Mouse (Mus musculus) spleen, adult 18-20 months (tissue): ENCODE results near the gene Fat1.
"Not testable (repeated sequence)": the region's sequence is repeated elsewhere in the genome, so short reads cannot be mapped to it uniquely, and the experiment has no call there.

Experiments
- DNase-seq, 2 experiments: peaks; one replicate each; pipeline ENCODE4 v3.0.0; 2022; ENCODE audit warnings: mixed read lengths in 2 of 2

Gene Fat1

DNA sequence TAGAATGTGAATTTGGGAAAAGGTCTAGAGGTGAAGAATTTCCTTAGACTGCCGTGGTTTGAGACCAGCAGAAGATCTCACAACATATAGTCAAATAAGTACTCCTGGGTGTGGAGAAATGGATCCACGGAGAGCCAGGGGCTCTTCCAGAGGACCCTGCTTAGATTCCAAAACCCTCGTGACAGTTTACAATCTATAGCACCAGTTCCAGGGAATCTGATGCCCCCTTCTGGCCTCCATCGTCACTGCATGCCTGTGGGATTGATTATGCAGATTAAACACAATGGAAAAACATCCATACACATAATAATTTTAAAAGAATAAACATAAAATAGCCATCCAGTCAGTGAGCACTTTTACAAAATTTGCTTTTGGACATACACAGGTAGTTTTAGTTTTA, 75.4 kb downstream of the Fat1 start:
- no peak for DNase-seq

DNA sequence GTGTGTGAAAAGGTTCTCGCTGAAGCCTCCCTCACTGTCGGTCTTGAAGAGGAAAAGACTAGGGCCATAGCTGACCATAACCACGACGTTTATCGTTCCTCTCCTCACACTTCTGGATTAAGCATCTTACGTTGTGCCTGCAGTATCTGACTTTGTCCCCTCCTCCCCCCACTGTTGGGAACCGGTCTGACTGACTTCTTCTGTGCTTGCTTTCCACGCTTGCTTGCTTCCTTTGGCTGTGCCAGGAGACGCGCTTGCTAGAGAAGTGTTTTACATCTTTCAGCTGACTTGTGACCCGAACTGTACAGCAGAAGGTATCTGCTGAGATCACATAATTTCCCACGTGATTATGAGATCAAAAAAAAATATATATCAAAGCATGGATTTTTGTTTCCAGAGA, 76.5 kb downstream of the Fat1 start:
- DNase-seq, result no peak

DNA sequence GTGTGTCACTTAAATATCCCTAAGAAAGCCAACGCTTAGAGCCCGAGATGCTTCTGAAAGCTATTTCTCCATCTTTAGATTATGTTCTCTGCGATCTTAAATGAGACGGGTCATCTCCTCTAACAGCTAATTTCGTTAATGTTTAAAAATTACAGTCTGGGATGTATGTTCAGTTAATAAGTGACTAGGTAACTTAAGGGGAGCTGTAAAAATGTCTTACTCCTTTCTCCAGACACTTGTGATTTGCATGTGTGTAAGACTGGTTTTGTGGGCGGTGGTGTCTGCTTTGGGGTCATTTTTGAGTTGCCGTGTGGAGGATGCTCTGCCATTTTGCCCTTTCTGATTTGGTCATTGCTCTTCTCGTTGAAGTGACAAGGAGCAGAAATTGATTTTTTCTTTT, 78.6 kb downstream of the Fat1 start:
- DNase-seq, result no peak

DNA sequence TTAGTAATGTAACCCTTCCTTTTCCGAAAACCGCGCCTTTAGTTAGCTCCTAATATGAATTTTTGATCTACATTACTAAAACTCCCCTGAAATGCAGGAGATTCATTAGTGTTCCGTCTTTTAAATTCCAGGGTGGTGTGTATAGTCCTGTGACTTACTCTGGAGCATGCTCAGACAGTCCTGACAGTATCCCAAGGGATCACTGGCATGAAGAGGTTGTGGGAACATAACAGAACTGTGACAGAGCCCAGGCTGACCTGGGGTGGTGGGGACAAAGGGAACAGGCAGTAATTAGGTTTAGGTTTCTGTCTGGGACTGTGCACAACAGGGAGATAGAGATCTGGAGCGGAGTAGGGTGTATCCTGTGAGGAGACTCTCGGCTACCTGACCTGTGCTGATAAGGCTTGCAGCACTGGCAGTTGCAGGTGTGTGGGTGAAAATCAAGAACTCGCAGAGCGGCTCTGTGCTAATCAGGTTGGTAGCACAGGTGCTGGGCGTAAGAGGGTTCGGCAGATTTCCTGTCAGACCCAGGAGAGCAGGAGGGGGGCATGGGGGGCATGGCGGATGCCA, 79.3 kb downstream of the Fat1 start:
- DNase-seq, result no peak

DNA sequence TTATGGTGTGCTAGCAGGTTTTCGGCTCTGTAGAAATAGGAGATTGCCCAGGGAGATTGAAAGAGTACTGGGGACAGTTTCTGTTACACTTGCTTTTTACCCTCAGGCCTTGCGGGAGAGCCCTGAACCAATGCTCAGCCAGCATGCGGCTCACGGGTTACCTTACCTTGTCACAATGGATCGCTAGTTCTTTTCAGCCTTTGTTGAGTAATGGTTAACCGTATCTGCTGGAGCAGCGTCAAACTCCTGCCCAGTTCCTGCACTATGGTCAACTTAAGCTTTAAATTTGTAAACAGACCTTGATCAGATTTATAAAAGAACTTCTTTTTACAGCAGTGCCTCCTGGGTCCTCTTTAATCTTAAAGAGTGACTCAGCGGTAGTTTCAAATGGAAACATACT, 80.6 kb downstream of the Fat1 start:
- no peak for DNase-seq

DNA sequence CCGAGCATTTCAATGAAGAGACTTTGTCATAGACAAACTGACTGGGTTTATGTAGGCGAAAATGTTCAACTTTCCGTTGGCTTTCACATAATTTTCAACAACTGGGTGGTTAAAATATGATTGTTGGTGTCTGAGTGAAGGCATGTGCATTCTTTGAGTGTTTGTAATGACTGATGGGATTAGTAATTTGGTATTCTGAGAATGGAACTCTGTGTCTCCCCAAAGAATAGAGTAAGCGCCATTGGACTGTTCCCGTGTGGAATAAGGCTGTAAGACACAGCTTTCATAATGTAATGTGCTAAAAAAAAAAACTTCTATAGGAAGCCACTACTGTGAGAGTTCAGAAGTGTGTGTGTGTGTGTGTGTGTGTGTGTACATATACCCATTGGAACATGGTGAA, 84.0 kb downstream of the Fat1 start:
- DNase-seq, result no peak

DNA sequence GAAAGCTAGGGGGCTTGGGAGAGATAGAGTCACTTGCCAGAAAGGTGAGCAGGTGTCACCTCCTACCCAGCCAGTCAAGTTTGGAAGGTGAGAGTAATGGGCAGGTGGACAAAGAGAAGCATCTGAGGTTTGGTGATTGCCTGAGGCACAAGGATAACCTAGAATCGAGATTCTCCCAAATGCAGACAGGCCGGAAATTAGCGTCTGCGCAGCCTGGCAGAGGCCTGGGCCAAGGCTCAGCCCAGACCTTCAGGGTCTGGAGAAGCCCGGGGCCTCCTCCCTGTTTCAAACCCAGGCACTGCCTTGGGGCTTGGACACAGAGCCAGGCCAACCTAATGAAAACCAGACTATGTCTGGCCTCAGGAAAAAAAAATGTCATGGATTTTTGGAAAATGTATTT, 85.9 kb downstream of the Fat1 start:
- DNase-seq, result no peak

DNA sequence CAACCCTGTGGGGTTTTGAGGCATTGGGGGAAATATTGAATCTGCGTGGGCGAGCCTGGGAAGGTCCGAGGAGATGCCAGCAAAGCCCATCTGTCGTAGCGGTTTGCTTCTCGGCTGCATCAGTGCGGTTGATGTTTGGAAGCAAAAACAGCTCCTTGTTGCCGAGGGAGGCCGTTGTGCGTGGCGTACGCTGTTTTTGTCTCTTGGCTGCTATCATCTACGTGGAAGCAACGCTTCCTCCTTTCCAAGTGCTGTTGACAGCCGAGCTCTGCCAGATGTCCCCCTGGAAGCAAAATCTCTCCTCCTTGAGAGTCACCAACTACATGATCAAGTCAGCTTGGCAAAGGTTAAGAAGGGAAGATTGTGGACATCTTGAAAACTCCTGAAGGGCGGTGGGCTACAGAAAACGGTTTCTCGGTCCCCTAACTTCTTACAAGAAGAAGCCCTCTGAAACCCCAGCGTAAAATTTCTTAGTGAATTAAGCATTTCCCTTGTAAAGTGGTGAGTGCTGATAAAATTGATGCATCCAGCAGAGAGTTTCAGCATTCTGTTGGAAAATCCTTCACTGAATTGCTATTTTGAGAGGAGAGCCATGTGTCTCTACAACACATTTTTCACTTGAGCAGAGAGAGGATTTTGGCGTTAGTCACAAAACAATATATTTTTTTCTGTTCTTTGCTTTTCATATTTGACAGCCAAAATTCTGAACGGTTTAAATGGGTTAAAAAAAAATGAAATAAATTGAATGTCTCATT, 86.8 kb downstream of the Fat1 start:
- DNase-seq, result no peak

DNA sequence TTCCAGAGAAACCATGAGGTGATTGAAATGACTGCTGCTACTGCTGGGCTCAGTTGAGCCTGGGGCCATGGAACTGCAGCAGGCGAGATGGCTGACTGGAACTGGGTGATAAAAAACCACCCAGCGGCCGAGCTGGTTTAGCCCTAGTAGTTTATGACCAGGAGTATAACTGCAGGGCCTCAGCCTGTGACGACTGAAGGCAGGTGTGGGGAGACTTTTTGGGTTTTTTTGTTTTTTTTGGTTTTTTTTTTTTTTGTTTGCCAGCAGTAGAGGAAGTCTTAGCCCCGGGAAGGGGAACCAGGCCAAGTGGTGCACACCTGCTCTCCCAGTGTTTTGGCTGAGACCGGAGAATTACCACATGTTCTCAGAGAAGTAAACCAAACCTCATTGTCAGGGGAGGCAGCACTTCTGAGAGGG, 92.8 kb downstream of the Fat1 start:
- no peak for DNase-seq

DNA sequence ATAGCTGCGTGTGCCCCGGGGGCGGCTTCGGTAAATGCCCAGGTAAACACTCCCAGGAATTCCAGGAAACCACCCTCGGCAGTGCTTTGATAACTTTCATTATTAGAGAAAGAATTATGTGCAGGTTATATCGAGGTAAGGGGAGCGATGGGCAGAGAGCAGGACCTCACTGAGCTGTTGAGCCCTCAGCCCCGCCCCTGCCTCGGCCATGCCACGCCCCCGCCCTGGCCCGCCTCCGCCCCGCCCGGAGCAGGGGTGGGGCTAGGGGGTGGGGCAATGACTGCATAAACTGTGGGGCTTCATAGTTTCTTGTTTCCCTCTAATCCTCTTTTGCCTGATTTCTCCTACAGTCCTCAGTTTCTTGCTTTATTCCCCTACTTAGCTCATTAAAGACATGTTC, 103.1 kb downstream of the Fat1 start:
- no peak for DNase-seq

DNA sequence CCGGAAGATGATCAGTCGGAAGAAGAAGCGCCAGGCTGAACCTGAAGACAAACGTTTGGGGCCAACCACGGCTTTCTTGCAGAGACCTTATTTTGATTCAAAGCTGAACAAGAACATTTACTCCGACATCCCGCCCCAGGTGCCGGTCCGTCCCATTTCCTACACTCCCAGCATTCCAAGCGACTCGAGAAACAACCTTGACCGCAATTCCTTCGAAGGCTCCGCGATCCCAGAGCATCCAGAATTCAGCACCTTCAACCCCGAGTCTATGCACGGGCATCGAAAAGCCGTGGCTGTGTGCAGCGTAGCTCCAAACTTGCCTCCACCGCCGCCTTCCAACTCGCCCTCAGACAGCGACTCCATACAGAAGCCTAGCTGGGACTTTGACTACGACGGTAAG, 108.9 kb downstream of the Fat1 start:
- no peak for DNase-seq

DNA sequence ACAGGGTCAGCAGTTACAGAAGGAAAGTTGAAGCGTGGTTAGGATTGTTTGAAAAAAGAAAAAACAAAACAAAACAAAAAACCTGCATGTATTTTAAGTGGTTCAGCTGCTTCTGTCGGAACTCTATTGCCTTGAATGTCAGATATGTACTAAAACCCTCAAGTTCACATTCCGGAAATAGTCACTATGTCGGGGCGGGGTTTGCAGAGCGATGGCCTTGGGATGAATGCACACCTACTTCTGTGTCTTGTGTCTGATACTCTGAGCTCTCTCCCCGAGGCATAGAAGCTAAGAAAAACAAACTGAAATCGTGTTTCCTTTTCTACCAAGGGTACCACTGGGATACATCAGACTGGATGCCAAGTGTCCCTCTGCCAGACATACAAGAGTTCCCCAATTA, 115.2 kb downstream of the Fat1 start:
- no peak for DNase-seq

DNA sequence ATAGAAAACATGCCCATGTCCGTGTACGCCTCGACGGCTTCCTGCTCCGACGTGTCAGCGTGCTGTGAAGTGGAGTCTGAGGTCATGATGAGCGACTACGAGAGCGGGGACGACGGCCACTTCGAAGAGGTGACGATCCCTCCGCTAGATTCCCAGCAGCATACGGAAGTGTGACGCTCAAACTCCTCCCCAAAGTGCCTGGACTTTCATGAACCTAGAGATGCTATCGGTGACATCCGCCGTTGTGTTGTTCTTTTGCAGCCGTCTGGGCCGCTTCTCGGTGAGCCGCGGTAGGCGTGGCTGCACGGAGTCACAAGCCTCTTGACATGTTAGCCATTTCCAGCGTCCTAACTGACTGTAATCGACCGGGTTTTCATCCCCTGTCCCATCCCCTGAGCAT, 116.0 kb downstream of the Fat1 start:
- no peak for DNase-seq

DNA sequence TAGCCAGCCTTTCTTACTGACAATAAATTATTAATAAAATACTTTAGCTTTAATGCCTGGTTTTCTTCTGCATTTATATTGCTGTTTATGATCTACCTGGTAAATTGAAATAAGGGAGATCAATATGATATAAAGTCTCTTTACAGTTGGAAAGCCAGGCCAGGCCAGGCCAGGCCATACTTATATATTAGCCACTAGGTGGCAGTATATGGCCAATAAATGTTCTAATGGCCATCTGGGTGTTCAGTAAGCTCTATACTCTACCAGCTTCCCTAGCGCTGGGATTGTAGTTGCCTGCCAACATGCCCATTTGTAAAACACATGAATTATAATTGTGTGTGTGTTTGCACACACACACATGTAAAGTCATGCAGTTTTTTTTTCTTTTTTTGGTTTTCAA, 117.0 kb downstream of the Fat1 start:
- DNase-seq, result no peak

DNA sequence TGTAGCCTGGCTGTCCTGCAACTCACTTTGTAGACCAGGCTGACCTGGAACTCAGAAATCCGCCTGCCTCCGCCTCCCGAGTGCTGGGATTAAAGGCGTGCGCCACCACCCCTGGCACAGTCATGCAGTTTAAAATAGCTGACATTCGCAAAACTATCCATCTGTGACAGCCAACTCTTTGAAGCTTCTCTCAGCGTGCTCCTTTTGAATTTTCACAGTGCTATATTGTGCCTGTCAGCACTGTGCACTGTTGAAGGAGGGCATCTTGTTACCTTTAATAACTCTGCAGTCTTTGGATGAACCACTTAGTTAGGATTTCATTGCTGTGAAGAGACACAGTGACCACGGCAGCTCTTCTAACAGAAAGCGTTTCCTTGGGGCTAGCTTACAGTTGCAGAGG, 117.4 kb downstream of the Fat1 start:
- DNase-seq, result no peak

DNA sequence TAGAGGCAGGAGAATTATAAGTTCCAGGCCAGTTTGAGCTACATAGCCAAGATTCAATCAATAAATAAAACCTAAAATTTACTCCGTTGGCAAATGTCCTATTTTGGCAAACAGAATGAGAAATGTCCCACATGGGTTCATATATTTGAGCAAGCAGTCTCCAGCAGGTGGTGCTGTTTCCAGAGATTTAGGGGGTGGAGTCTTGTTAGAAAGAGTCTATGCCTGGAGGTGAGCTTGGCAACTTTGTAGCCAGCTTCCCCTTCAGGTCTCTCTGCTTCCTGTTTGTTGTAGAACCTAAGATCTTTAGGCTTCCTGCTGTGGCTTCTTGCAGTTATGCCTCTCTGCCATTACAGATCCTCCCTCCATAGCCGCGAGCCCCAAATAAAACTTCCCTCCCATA, 120.3 kb downstream of the Fat1 start:
- DNase-seq, result no peak

DNA sequence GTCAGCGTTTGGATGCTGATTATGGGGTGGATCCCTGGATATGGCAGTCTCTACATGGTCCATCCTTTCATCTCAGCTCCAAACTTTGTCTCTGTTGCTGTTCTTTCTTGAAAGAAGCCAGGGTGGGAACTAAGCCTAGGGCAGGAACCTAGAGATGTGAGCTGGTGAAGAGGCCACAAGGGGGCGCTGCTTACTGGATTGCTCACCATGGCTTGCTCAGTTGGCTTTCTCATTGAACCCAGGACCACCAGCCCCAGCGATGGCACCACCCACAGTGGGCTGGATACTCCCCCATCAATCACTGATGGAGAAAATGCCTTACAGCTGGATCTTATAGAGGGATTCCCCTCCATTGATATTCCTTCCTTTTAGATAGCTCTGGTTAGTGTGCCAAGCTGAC, 121.6 kb downstream of the Fat1 start:
- no peak for DNase-seq

DNA sequence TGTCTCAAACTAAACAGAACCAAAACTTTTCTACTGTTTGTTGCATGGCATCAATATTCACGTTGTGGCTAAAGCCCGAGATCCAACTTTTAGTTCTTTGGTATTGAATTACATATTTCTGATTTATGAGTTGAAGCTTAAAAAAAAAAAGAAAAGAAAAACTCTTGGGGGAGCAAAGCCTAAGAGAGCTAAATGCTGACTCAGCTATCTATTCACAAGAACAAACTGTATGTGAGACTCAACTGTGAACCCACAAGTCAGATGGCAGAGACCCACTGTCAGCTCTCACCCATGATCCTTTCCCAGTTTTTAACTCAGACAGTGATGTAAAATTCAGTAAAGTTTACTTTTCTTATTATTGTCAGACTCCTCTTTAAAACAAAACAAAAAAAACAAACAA, 124.8 kb downstream of the Fat1 start:
- no peak for DNase-seq

DNA sequence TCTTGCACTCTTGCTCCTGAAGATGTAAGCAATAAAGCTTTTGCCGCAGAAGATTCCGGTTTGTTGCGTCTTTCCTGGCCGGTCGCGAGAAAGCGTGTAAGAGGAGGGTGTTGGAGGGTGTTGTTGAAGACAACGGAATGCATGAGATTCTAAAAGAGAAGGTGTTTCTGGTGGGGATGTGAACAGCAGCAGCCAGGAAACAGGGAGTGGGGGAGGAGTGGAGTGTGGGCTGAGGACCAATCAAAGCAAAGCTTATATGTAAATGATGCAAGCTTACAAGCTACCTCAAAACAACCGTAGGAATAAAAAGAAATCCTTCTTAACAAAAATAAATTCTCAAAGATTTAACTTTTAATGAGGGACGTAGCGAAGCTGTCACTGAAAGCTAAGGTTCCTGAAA, 127.1 kb downstream of the Fat1 start:
- no peak for DNase-seq

DNA sequence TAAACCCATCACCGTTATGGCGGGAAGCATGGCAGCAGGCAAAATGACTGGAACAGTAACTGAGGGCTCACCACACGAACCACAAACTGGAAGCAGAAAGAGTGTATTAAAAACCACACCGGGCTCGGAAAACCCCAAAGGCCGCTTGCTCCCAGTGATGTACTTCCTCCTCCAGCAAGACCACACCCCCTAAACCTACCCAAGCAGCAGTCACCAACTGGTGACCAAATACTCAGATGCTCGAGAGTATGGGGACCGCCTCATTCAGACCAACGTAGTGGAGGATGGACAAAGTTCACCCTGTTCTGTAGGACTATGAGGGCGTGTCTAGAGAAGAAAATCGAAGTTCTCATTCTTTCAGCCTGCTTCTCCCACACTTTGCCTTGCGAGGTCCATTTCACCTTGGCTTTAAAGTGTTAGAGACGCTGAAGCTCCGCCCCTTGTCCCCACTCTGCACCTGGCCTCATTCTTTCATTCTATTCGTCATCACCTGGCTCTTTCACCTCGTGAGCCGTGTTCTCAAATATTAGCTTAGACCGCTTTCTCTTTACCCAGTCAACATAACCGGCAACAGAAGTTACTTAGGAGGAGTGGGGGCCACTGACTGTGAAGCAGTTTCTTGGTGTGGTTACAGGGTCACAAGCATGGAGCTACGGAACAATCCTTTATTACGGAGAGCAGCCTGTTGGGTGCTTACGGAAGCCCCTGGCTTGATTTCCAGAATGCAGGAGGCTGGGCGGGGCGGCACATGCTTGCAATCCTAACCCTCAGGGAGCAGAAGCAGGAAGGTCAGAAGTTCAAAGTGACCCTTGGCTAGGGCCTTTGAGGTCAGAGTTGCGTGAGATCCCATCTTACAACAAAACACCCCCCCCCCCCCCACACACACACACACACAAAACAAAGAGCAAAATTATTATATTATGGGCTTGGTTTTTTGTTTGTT, 128.0 kb downstream of the Fat1 start:
- DNase-seq, result no peak

DNA sequence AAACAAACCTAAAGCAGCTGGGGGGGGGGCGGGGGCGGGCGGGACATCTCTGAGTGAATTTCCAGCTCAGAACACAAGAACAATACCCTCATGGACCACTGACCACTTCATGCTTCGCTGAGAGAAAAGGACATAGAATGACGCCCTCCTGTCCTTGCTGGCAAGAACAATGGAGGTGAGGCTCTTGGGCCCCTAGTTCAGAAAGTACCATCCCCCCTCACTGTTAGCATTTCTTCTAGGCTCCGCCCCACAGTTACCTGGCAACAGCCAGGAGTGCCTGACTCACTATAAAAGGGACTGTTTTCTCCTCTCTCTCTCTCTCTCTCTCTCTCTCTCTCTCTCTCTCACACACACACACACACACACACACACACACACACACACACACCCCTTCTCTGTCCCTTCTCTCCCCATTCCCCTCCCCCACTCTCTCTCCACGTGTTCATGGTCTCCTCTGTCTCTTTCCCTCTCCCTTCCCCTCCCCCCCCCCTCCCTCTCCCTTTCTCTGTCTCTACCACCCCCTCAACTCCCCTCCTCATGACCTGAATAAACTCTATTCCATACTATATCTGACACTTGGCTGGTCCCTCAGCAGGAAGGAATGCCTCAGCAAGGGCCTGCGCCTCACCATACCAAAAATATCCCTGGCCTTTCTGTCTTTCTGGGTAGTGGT, 129.1 kb downstream of the Fat1 start:
- DNase-seq, result no peak

DNA sequence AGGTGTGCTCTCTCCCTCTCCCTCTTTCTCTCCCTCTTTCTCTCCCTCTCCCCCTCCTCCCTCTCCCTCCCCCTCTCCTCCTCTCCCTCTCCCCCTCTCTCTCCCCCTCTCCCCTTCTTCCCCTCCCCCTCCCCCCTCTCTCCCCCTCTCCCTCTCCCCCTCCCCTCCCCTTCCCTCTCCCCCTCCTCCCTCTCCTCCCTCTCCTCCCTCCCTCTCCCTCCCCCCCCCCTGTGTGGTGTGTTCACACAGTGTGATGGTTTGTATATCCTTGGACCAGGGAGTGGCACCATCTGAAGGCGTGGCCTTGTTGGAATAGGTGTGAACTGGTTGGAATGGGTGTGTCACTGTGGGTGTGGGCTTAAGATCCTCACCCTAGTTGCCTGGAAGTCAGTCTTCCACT, 130.1 kb downstream of the Fat1 start:
- not testable (repeated sequence) for DNase-seq

DNA sequence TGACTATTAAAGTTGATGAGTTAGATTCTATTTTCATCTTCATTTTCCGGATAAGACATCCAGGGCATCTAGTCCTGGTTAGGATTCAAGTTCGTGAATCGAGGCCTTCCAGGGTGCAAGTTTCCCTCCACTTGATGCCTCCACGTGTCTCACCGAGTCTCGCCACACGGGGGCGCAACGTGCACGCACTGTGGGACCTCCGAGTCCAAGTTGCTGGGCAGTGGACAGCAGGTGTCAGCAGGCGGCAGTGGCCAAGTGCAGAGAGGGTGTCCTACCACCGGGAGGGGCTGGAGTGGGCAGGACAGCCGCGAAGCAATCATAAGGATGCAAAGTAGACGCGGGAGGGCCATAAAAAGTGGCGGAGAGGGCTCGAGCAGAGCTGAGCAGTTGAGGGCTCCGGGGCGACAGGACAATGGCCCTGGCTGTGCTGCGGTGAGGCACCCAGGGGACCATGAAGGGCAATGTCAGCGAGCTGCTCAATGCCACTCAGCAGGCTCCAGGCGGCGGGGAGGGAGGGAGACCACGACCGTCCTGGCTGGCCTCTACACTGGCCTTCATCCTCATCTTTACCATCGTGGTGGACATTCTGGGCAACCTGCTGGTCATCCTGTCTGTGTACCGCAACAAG, 133.6 kb downstream of the Fat1 start, which contains the start of gene Mtnr1a:
Gene Mtnr1a (plus strand): TSS at position 379 of the 628 bp plus-strand sequence.
- DNase-seq, result peak in 1 of 2 experiments; percentile 39
